Mouse (Mus musculus) hindbrain, embryonic 12.5 days (tissue): Measurements from ENCODE around the gene Cdk15. TPM values are rescaled to one million over a fixed set of nuclear protein-coding genes. Genes with fewer than 3 reads are reported as not detected.

ENCODE experiments used
- ATAC-seq: fragments of 200-750 bp; cut with Nextera tagmentation; 2 replicates; pipeline ENCODE4 v1.8.0; 2017; ENCODE audit warnings: moderate TSS enrichment; ENCODE audit not compliant: low FRiP score
- H3K27ac ChIP-seq: fragments of 300-500 bp; sonication (generic); 2 replicates; pipeline ENCODE4 v1.5.1; 2016; ENCODE audit warnings: mild to moderate bottlenecking
- H3K27me3 ChIP-seq: fragments of 300-500 bp; sonication (generic); 2 replicates; pipeline ENCODE4 v1.6.1; 2016; ENCODE audit warnings: mild to moderate bottlenecking
- H3K36me3 ChIP-seq: fragments of 300-500 bp; sonication (generic); 2 replicates; pipeline ENCODE4 v1.6.1; 2016; ENCODE audit warnings: mild to moderate bottlenecking
- H3K4me1 ChIP-seq: fragments of 300-500 bp; sonication (generic); 2 replicates; pipeline ENCODE4 v1.6.1; 2016
- H3K4me2 ChIP-seq: fragments of 300-500 bp; sonication (generic); replicated peaks from 2 replicates; pipeline ENCODE4 v1.6.1; 2016; ENCODE audit warnings: mild to moderate bottlenecking
- H3K4me3 ChIP-seq: fragments of 300-500 bp; sonication (generic); 2 replicates; pipeline ENCODE4 v1.5.1; 2016; ENCODE audit warnings: mild to moderate bottlenecking
- H3K9ac ChIP-seq: fragments of 300-500 bp; sonication (generic); 2 replicates; pipeline ENCODE4 v1.6.1; 2016; ENCODE audit warnings: mild to moderate bottlenecking, moderate library complexity
- H3K9me3 ChIP-seq: fragments of 300-500 bp; sonication (generic); replicated peaks from 2 replicates; pipeline ENCODE4 v1.6.1; 2016; ENCODE audit warnings: mild to moderate bottlenecking
- WGBS: fragments of 180-500 bp; shearing (Covaris S2); methylation state at CpG from one replicate; pipeline ENCODE4 v1.1.7; 2016; 5-methylcytosine and 5-hydroxymethylcytosine counted together
- polyA plus RNA-seq: library from polyadenylated mRNA; unstranded; fragments of >200 nt; fragmentation: Nextera tagmentation; extraction: Ambion mirVana; gene quantifications from 2 replicates; pipeline ENCODE4 v1.2.1, GENCODE M21; 2016

The Cdk15 gene
- polyA plus RNA-seq, 1 experiment from 2014 or later, result 1.4 TPM

DNA sequence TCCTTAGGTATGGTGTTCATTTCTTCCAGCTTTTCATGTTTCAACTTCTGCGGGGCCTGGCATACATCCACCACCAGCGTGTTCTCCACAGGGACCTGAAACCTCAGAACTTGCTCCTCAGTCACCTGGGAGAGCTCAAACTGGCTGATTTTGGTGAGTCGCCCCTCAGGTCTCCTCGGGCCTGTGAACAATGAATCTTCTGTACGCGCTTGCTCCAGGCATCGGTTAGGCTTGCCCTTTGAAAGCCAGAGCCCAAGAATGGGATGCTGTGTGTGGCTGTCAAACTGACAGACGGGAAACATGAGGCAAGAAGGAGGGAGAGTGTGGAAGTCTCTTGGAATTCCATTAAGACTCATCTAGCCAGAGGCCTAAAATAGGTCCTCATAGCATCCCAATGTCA lies 31.0 kb downstream of the Cdk15 start:
- H3K4me1 ChIP-seq, result peaks cover 9% of the 10 kb centered on the region; the same call in 1 of the 2 replicates
- no peaks in the 10 kb centered on the region for H3K27me3 ChIP-seq
- H3K4me2 ChIP-seq, result no peak overlapping the region
- 0 out of 2 replicates have a peak overlapping the region, but pooled peaks have one; percentile 17 for H3K27ac ChIP-seq
- no peaks in the 10 kb centered on the region for H3K36me3 ChIP-seq
- WGBS, result 41% methylated on average over 8 of the region's 8 CpGs
- H3K9me3 ChIP-seq, result no peaks in the 10 kb centered on the region
- no peak overlapping the region for H3K4me3 ChIP-seq
- no peak for ATAC-seq
- H3K9ac ChIP-seq, result no peak overlapping the region

DNA sequence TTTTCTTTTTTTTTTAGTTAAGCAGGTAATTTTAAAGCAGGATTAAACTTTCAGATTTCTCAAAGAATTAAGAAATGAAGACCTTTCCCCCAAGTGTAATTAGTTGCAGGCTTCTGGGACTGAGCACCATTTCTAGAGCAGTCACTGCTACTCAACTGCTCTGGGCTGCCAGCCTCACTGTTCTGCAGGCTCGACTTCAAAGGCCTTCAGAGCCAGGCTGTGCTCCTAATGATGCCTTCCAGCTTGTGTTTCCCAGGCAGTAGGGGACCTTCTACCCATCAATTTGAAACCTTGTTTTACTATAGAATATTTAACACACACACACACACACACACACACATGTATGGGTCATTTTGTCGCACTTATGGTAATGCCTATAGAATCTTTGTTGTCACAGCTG lies 34.9 kb downstream of the Cdk15 start:
- Histone ChIP-seq H3K27me3 (no peaks in the 10 kb centered on the region), H3K4me1 (peaks cover 9% of the 10 kb centered on the region; the same call in 1 of the 2 replicates), H3K9me3 (no peaks in the 10 kb centered on the region), H3K4me3 (no peak overlapping the region), H3K4me2 (no peak overlapping the region), H3K27ac (no peak overlapping the region), H3K9ac (no peak overlapping the region), H3K36me3 (no peaks in the 10 kb centered on the region)
- no peak for ATAC-seq
- WGBS, result 26% methylated on average over 2 of the region's 2 CpGs

DNA sequence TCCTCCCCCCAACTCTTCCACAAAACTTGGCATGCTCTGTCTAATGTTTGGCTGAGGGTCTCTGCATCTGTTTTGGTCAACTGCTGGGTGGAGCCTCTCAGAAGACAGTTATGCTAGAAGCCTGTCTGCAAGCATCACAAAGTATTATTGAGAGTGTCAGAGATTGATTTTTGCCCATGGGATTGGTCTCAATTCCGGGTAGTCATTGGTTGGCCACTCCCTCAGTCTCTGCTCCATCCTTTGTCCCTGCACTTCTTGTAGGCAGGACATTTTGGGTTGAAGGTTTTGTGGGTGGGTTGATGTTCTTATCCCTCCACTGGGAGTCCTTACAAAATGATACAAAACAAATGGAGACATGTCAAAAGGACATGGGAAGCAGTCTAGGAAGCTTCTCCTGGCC lies 39.1 kb downstream of the Cdk15 start:
- Histone ChIP-seq H3K9me3 (no peaks in the 10 kb centered on the region), H3K36me3 (no peaks in the 10 kb centered on the region), H3K4me3 (no peak overlapping the region), H3K9ac (no peak overlapping the region), H3K27me3 (no peaks in the 10 kb centered on the region), H3K27ac (no peak overlapping the region), H3K4me2 (no peak overlapping the region), H3K4me1 (0 out of 2 replicates have a peak, but pooled peaks cover 5% of the 10 kb centered on the region)
- 56% methylated on average over 1 of the region's 1 CpGs for WGBS
- no peak for ATAC-seq

DNA sequence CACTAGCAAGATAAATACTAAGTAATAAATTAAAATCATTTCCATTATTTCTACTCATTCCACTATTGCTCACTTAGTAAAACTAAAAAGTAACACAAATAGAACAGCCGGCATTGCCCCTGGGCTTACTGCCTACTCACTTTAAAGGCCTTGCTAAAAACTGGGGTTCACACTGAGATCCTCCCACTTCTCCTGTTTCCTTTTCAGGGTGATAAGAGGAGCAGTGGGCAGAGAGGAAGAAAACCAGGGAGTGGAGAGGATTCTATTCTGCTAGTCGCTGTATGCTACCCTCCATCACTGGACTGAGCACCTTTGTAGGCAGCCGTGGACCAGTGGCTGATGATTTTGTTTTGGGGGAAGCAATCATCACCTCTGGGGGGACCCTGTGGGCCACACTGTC lies 40.5 kb downstream of the Cdk15 start:
- ATAC-seq, result no peak
- no peak overlapping the region for H3K9ac ChIP-seq
- no peaks in the 10 kb centered on the region for H3K4me1 ChIP-seq
- no peak overlapping the region for H3K4me3 ChIP-seq
- no peak overlapping the region for H3K27ac ChIP-seq
- no peaks in the 10 kb centered on the region for H3K27me3 ChIP-seq
- no peaks in the 10 kb centered on the region for H3K9me3 ChIP-seq
- H3K36me3 ChIP-seq, result no peaks in the 10 kb centered on the region
- 81% methylated on average over 3 of the region's 3 CpGs for WGBS
- H3K4me2 ChIP-seq, result no peak overlapping the region

DNA sequence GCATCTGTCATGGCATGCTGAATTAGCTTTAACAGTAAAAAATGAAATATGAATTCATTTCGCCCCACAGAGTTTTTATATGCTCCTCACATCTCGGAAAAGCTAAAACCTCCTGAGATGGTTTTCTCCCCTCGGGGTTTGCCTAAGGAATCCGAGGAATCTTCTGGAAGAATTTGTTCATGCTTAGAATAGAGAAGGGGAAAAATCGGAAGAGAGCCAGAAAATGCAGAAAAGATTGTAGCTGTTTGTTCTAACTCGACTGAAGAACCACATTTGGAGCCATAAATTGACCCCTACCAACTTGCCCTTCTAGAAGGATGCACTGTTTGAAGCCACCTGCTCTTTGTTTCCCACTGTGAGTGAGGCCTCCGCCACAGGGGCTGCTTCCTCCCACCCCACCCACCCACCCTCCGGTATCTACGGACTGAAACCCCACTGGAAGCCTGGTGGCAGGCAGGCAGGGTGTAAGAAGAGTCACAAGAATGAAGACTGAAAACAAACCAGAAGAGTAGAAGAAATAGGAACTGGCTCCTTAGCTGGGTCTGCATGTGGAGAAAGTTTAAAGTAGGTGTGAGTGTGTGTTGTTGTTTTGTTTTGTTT lies 41.9 kb downstream of the Cdk15 start:
- Histone ChIP-seq H3K9me3 (no peaks in the 10 kb centered on the region), H3K27ac (no peak overlapping the region)

DNA sequence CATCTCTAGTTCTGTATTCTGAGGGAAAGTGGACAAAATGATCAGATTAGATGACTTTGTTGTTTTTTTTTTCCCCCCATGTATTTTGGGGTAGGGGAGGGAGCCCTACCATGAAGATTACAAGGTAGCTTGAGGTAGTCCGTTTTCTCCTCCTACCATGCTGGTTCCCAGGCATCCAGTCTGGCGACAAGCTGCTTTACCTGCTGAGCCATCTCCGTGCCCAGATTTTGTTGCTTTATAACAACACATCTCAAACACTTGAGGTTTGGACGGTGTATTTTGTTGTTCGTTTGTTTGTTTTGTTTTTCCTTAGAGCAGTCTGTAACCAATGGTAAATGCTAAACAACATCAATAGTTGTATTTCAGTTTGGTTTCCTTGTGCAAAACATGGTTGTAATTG lies 50.6 kb downstream of the Cdk15 start:
- no peak for ATAC-seq
- no peak overlapping the region for H3K4me2 ChIP-seq
- no peaks in the 10 kb centered on the region for H3K27me3 ChIP-seq
- H3K36me3 ChIP-seq, result no peaks in the 10 kb centered on the region
- no peak overlapping the region for H3K4me3 ChIP-seq
- H3K9ac ChIP-seq, result no peak overlapping the region
- 82% methylated on average over 5 of the region's 5 CpGs for WGBS
- peaks cover 14% of the 10 kb centered on the region for H3K4me1 ChIP-seq
- H3K27ac ChIP-seq, result no peak overlapping the region
- H3K9me3 ChIP-seq, result no peaks in the 10 kb centered on the region

More for the DNA sequence above, 41.9 kb downstream of the Cdk15 start:
- Histone ChIP-seq H3K36me3 (no peaks in the 10 kb centered on the region), H3K9ac (no peak overlapping the region), H3K4me2 (no peak overlapping the region), H3K4me3 (no peak overlapping the region), H3K4me1 (no peaks in the 10 kb centered on the region), H3K27me3 (no peaks in the 10 kb centered on the region)
- ATAC-seq, result no peak
- WGBS, result 59% methylated on average over 9 of the region's 9 CpGs

DNA sequence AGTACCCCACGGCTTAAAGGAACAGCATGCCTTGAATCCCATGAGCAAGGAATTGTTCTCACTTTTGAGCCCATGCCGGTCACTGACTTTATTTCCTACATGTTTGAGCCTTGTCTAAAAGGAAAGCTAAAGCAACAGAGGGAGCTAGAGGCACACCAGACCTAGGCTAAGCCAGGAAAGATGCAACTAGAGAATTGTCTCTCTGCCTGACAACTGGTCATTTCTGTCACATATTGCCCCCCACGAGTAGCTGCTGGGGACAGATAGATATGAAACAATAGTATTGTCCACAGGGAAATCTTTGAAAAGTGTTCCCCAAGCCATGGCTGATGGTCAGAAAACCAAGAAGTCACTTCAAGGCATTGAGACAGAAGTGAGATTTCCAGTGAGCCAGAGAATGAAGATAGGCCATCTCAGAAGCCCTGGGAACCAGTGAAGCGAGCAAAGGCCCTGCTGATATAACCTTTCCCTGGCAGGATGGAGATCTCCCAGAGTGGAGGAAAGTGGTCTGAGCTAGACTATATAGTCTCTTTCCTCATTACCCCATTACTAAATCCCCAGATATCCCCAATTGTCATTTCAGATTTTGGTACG lies 54.7 kb downstream of the Cdk15 start:
- 57% methylated on average over 5 of the region's 5 CpGs for WGBS
- no peak for ATAC-seq
- no peak overlapping the region for H3K4me2 ChIP-seq
- H3K9me3 ChIP-seq, result no peaks in the 10 kb centered on the region
- H3K27me3 ChIP-seq, result no peaks in the 10 kb centered on the region
- H3K4me3 ChIP-seq, result no peak overlapping the region
- H3K27ac ChIP-seq, result no peak overlapping the region
- H3K36me3 ChIP-seq, result no peaks in the 10 kb centered on the region
- H3K4me1 ChIP-seq, result peaks cover 42% of the 10 kb centered on the region
- H3K9ac ChIP-seq, result no peak overlapping the region

DNA sequence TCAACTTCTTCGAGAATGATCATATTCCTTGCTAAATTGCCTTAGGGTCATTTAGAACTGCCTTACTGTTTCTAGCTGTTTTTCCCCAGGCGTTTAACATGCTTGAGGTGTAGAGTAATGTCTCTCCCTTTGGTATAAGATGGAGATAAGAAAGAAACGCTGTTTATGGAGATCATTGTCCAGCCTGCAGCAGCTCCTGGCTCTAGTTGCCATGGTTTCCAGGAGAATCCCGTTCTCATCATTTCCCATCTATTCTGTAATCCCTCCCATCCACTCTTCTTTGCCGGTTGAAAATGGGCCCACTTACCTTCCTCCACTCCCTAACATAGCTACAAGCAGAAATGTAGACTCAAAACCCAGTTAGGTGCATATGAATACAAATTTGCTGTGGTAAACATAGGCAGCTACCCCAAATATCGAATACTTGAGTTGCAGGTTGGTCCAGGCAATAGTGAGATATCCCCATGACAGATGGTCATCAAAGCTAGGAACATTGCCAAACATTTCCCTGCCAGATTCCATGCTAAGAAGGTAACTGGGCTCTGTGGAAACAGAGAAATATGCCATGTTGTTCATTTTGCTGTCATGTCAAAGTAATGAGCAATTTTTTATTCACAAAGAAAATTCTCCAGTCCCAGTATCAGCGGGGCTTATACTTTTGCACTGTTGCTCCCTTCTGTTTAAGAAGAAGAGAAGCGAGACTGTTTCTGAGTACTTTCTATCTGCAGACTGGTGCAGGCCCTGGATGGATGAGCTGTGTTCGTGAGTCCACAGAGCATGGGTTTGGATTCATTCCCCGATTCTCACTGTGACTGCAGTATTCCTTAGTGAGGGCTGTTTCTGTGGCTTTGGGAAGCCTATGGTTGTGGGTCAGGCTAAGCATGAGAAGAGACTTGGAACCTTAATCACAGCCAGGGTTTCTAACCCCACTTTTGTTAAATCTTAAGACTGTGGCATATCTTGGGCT lies 55.8 kb downstream of the Cdk15 start:
- no peaks in the 10 kb centered on the region for H3K9me3 ChIP-seq
- no peak overlapping the region for H3K4me2 ChIP-seq
- H3K36me3 ChIP-seq, result no peaks in the 10 kb centered on the region
- H3K4me3 ChIP-seq, result no peak overlapping the region
- H3K27me3 ChIP-seq, result no peaks in the 10 kb centered on the region
- ATAC-seq, result no peak
- peaks cover 44% of the 10 kb centered on the region for H3K4me1 ChIP-seq
- H3K27ac ChIP-seq, result no peak overlapping the region
- no peak overlapping the region for H3K9ac ChIP-seq
- 64% methylated on average over 10 of the region's 10 CpGs for WGBS

DNA sequence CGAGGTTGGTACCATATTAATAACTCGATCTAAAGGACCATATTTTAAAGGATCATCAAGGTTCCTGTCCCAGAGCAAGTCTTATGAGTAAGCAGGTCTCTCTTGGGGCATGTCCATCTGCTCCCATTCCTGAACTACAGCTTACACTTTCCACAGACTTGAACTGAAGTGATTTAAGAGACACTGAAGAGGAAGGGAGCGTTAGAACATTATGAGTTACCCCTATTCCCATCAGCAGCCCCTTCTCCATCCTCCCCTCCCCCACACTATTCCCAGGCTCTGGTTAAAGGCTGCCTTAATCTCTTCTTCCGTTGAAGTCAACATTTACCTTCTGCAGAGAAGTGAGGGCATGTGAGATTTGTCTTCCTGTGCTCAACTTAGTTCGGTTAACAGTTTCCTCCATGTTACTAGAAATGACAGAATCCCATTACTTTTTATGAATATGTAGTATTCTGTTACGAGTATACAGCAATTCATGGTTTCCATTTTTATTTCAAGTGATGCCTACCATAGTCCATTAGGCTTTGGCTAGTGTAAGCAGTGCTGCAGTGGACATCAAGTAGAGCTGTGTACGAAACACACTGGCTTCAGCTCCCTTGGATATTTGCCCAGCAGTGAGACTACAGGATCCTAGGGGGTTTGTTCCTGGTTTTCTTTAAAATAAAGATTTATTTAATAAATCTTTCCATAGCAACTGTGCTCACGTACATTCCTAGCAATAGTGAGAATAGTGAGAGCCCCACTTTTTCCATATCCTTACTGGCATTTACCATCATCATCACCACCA lies 56.6 kb downstream of the Cdk15 start:
- no peaks in the 10 kb centered on the region for H3K9me3 ChIP-seq
- no peak overlapping the region for H3K9ac ChIP-seq
- no peaks in the 10 kb centered on the region for H3K36me3 ChIP-seq
- no peak overlapping the region for H3K4me2 ChIP-seq
- no peak overlapping the region for H3K27ac ChIP-seq
- peaks cover 46% of the 10 kb centered on the region for H3K4me1 ChIP-seq
- no peak for ATAC-seq
- no peak overlapping the region for H3K4me3 ChIP-seq
- WGBS, result 81% methylated on average over 8 of the region's 8 CpGs
- H3K27me3 ChIP-seq, result peaks cover 5% of the 10 kb centered on the region; the same call in 1 of the 2 replicates

DNA sequence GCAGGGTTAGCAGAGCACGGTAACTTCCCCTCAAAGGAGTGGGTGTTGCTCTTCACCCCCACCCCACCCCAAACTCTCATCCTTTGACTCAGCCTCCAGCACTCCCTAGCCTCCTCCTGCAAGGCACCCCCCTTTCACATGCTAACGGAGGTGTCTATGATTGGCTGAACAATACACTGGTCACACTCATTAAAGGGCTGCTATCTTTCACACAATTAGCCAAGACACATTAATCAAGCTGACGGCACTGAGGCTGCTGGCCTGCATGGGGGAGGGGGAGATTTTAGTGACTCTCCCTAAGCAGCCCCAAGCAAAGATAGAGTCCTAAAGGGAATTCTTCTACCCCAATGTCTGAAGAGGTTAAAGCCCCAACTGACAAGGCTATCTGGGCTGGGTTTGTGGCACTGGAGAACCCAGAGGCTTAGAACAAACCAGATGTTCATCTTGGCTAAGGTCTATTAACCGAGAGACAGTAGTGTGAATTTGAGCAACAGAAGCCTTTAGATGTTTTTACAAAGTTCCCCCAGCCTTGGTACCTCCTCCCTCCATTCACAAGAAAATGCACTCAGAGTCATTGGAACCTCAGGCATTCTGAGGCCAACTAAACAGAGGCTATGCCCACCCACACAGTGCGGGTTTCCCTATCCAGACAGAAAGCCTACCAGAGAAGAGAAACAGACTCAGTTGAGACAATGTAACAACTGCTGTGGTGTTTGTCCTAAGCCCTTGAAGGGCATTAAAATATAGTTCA lies 58.5 kb downstream of the Cdk15 start:
- H3K4me3 ChIP-seq, result no peak overlapping the region
- 0 out of 2 replicates have a peak overlapping the region, but pooled peaks have one; percentile 9 for H3K9ac ChIP-seq
- H3K27me3 ChIP-seq, result peaks cover 5% of the 10 kb centered on the region; the same call in 1 of the 2 replicates
- WGBS, result 11% methylated on average over 5 of the region's 5 CpGs
- H3K36me3 ChIP-seq, result no peaks in the 10 kb centered on the region
- no peaks in the 10 kb centered on the region for H3K9me3 ChIP-seq
- peak; percentile 95 for ATAC-seq
- H3K4me2 ChIP-seq, result peak overlapping the region; percentile 19; the same call in 1 of the 2 replicates
- peak overlapping the region; percentile 64 for H3K27ac ChIP-seq
- H3K4me1 ChIP-seq, result peaks cover 49% of the 10 kb centered on the region

DNA sequence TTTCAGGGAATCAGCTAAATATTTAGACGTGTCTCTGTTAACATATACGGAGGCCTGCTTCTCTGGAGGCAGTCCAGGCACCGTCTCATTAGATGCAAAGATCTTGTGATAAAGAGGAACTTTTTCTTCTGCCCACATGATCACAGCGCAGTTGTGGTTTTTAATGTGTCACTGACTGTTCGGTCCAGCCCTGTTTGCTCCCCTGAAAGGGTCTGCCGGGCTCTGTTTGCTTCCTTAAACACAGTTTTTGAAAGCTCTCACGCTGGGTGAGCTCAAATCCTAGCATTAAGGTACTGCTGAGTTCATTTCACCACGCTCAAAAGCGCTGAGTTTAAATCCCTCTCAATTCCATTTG lies 59.3 kb downstream of the Cdk15 start:
- H3K4me3 ChIP-seq, result no peak overlapping the region
- peak overlapping the region; percentile 8; the same call in 1 of the 2 replicates for H3K27ac ChIP-seq
- peak overlapping the region; percentile 31 for H3K4me2 ChIP-seq
- H3K9ac ChIP-seq, result no peak overlapping the region
- H3K9me3 ChIP-seq, result no peaks in the 10 kb centered on the region
- WGBS, result 6% methylated on average over 9 of the region's 9 CpGs
- no peak for ATAC-seq
- H3K27me3 ChIP-seq, result peaks cover 5% of the 10 kb centered on the region; the same call in 1 of the 2 replicates
- peaks cover 50% of the 10 kb centered on the region for H3K4me1 ChIP-seq
- H3K36me3 ChIP-seq, result no peaks in the 10 kb centered on the region
